Mouse (Mus musculus) gastrocnemius, adult 18-20 months (tissue): ENCODE results near the gene Kdm2b. TPM values are rescaled to one million over a fixed set of nuclear protein-coding genes. Genes with fewer than 3 reads are reported as not detected.

Experiments used
- DNase-seq: peaks from one replicate; pipeline ENCODE4 v3.0.0; 2021; ENCODE audit warnings: low spot score
- total RNA-seq, 2 experiments: library from RNA; stranded (reverse); gene quantifications; 2 replicates each; pipeline ENCODE4 v1.2.3; 2021

Gene Kdm2b
- total RNA-seq, 2 experiments from 2014 or later: 13.1 to 17.1 TPM

DNA sequence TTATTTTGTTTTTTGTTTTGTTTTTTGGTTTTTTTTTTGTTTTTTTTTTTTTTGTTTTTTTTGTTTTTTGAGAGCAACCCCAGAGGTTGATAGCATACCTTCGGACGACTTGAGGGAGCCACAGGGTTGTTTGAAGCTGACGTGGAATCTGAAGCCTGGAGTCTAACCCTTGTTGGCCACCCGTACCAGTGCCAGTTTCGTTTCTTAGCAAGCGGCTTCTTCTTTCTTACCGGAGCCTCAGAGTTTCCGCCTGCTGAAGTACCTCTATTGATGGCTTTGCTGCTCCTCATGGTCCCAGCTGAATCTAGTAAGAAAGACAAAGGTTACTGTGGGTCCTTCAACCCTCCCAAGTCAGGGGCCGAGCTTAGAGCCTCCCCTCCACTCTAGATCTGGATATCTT lies 22.1 kb upstream of the Kdm2b start:
- no peak for DNase-seq

DNA sequence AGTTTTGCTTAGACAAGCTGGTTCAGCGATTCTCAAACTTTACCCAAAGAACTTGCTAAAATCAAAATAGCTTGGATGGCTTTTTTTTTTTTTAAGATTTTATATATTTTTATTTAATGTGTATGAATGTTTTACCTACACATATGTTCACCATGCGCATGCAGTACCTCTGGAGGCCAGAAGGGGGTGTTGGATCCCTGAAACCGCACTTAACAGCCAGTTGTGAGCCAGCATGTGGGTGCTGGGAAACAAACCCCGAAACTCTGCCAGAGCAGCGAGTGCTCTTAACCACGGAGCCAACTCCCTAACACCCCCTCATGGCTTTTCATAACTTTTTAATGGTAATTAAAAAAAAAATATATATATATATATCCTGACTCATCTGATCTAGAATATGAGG lies 21.2 kb upstream of the Kdm2b start:
- DNase-seq: no peak

DNA sequence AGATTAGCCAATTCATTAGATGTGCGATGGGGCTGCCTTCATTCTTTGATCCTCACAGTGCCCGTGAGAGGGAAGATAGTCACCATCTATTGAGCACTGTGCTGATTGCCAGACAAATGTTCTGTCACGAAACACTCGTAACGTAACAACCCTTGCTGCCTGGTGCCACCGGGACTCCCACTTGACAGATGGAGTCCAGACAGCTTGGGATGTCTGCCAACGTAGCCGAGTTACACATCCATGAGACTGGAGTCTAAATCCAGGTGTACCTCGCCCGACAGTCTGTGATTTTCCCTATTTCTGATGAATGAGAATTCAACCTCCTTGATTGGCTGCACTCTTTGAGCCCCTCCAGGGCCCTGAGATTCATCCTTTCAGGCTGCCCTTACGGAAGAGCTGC lies 20.2 kb upstream of the Kdm2b start:
- no peak for DNase-seq

DNA sequence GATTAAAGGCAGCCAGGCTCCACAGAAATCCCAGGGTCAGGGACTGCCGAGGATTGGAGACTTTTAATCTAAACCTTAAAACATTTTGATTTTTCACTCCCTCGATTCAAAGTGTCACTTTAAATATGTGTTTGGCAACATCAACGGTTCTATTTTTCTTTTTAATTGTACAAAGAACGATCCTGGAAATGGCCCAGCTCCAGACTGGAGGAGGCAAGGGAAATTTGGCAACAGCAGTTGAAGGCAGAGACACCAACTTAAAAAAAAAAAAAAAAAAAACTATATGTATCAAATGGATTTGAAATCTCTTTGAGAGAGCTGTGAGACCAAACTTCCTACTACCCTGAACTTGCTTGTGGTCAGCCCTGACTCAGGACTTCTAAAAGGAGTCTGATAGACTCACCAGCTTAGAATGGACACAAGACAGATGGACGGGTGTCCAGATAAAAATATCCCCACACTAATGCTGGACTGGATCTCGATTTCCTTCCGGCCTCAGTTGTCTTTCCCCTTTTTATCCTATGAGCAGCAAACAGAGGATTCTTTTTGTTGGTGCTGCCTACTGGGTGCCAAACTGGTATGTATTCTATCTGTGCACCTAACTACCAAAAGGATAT lies 19.4 kb upstream of the Kdm2b start:
- peak; percentile 56 for DNase-seq

GRCm38 (mm10) chr5:123005716-123006592 lies 16.3 kb upstream of the Kdm2b start:
- DNase-seq: no peak

DNA sequence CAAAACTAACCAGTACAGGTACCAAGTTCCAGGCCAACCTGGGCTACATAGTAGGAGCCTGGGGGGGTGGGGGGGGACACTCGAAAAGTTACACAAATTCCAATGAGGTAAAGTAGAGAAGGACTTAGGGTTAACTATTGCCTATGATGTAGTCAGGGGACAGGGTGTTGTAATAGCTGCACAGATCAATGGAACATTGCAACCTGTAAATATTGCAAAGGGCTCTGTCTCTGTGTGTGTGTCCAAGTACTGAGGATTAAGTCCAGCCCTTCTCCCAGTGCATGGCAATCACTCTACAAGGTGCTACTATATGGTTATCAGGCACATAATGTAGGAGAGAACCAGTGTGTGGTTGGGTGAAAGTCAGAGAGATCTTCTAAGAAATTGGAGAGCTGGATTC lies 11.3 kb upstream of the Kdm2b start:
- DNase-seq: no peak

DNA sequence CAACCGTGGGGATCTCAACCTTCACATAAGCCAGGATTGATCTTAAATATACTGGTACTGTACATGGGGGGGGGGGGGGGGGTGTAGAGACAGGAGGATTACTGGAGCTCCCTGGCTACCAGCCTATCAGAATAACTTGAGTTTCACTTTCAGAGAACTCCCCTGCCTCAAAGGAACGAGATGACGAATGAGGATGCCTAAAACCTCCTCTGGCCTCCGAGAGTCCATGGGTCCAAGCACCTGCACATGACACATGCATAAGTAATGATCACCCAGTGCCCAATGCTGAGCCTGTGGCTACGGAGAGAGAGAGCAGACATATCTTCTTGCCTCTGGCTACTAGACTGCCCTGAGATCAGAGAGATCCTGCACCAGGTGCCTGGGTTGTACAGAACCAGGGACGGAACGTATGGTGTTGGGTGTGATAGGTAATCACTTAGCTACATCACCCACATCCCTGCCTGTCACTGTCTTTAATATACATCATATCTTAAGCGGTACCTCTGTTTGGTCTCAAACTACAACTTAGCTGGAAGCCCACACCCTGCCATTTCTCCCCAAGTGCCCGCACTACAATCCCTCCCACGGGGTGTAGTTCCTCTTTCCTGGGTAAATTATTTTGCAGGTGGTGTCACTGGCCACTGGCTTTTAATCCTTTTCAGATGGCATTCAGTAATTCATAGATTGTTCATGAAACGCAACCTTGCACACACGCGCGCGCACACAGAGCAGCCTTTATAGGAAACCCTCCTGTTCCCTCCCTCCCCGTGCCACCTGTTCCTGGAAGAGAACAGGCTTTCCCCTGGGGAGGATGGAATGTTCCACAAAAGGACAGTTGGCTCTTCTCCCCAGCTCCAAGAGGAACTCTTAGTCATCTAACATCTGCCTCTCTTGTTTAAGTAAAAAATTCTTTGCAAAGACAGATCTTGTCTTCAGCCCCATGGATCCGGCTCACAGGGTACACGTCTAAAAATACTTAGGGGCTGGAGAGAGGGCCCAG lies 7.9 kb upstream of the Kdm2b start:
- no peak for DNase-seq

- no peak for DNase-seq
Observed at GRCm38 (mm10) chr5:122994910-122995309, 5.3 kb upstream of the Kdm2b start.

GRCm38 (mm10) chr5:122994303-122994846 lies 4.8 kb upstream of the Kdm2b start:
- peak; percentile 94 for DNase-seq

GRCm38 (mm10) chr5:122993811-122994210 lies 4.2 kb upstream of the Kdm2b start:
- no peak for DNase-seq

DNA sequence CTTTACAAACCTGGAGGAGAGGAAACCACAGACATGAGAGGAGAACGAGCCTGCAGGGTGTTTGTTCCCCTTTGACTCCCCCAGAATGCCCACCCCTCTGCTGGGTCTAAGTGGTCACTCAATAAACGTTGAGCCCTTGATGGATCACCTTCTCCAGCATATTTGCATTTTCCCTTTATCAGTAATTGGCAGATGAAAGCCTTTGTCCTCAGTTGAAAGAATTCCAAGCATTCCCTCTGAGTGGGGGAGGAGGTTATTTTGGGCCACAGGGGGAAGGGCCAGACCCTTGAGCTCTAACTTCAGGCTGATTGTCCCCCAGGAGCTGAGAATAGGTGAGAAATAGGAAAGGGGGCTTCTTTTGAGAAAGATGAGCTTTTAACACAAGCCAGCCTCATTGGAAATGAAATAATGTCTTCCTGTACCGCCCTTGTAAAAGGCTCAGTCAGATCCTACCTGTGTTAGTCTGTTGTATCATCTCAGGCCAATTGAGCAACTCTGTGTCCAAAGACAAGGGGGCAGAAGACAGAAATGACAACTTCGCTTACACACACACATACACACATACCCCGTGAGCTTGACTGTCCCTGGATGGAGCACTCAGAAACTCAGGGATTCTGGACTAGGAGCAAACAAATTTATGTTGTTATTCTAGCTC lies 1.9 kb upstream of the Kdm2b start:
- DNase-seq: no peak

DNA sequence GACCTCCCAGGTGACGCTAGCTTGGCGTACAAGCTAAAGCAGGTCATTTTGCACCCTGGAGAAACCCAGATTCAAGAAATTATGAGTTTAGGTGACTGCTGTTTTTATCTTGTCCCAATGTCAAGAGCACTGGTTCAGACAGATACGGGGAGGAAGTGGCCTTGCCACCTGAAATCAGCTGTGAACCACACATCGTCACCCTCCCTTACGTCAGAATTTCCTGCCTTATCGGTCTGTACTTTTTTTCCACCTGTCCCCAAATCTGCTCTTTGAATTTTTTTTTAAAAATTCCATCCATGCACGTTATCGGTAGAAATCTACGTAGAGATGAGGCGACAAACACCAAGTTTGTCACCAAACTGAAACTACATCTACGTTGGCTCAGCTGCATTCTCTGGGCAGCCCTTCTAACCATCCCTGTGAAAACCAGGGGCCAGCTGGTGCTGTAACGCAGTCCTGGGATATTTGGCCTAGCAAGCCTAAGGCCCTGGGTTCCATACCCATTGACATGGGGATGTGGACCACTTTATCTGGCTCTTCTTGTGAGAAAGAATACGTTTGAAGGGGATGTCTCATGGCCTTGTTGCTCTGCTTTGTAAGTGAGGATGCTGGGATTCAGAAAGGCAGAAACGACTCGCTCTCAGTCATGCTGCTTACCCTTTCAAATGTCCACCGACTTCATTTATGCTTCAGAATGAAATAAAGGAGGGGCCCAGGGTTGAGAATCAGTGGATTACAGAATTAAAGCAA lies 963 bp upstream of the Kdm2b start:
- no peak for DNase-seq

GRCm38 (mm10) chr5:122989001-122989525 lies 560 bp downstream of the Kdm2b start:
- DNase-seq: peak; percentile 74

GRCm38 (mm10) chr5:122988021-122988751 lies 1.4 kb downstream of the Kdm2b start:
- no peak for DNase-seq

DNA sequence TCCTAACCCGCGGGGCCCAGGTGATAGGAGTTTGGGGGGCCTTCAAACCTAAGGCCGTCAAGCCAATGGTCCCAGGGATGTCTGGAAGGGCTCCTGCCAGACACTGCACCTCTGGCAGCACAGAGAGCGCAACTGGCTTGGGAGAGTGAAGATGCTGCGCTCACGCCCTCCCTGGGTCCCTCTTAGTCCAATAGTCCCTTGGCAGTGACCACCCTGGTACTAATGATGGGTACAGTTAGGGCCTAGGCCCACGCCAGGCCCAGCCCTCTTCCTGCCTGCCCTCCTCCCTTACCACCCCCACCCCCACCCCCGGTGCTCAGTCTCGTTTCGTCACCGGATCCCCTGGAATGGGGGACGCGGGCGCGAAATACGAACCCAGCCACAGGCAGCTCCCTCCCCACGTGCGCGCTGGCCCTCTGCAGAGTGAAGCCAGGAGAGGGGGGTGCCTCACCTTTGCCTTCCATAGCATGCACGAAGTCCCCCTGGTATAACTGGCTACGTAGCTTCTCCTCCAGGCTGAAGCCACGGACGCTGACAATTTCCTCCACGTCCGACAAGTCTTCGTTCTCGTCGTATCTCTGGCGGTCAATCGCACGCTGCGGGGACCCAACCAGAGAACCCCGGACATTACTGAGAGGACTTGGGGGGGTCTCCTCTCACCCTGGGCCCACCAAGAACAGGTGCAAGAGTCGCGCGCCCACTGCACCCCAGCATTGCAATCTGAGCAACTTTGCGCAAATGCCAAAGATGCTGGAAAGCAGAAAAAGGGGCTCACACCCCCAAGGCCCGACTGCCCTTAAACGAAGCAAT lies 2.2 kb downstream of the Kdm2b start:
- peak; percentile 46 for DNase-seq

DNA sequence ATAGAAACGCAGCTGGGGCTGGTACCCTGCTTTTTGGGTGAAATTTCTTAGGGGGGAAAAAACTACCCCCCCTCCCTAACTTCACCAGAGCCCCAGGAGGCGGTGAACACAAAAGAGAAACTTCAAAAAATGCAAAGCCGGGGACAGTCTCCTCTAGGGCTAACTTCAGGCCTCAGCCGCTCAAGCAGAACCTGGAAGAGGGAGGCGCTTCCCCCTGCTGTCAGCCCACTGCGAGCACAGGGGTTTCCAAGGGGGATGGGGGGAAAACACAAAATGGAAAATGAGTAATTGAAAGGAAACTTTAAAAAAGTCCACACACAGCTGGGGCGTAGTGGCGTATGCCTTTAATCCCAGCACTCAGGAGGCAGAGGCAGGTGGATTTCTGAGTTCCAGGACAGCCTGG lies 3.5 kb downstream of the Kdm2b start:
- DNase-seq: no peak

DNA sequence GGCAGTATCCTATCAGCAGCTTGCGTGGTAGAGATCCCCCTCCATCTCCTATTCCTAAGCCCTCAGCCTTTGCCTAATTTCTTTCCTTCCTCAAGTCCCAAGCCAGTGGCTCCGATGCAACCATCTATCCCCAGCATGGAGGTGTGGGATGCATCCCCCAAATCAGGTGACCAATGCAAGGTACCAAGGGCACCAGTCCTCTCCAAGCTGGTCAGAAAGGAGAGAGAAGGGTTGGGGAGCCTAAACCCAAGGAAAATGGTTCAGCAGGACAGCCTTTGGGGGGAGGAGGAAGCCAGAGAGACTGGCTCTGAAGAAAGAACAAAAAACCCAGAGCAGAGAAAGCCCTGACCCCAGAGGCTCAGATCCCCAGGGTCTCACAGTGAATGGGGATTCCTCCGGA lies 4.3 kb downstream of the Kdm2b start:
- DNase-seq: no peak

- no peak for DNase-seq
Observed at GRCm38 (mm10) chr5:122984483-122984882, 5.1 kb downstream of the Kdm2b start.
